Mouse (Mus musculus) adrenal gland (tissue): ENCODE data around the gene Lyrm1.

ENCODE experiments used
- intact Hi-C: fragments of 180-260 bp; cut with DNase I; formaldehyde crosslinking; loops from one replicate; pipeline ENCODE4 v1.15.1; 2025

Gene Lyrm1

GRCm38 (mm10) chr7:119960006-119960405 is 64.3 kb downstream of the Lyrm1 start:
- intact Hi-C loops: no loop called here

- intact Hi-C loops: no loop called here
Measured at GRCm38 (mm10) chr7:119960546-119960945, 64.9 kb downstream of the Lyrm1 start.

- intact Hi-C loops: no loop called here
Measured at GRCm38 (mm10) chr7:119961107-119961506, 65.4 kb downstream of the Lyrm1 start.

- intact Hi-C loops: no loop called here
Measured at GRCm38 (mm10) chr7:119965205-119965604, 69.5 kb downstream of the Lyrm1 start.

GRCm38 (mm10) chr7:119965651-119966395 is 70.2 kb downstream of the Lyrm1 start:
- intact Hi-C loops: no loop called here

GRCm38 (mm10) chr7:119969320-119969719 is 73.7 kb downstream of the Lyrm1 start:
- intact Hi-C loops: no loop called here

GRCm38 (mm10) chr7:119974214-119974613 is 78.6 kb downstream of the Lyrm1 start:
- intact Hi-C loops: no loop called here

GRCm38 (mm10) chr7:119976256-119976655 is 80.6 kb downstream of the Lyrm1 start:
- intact Hi-C loops: no loop called here

GRCm38 (mm10) chr7:119977574-119977973 is 81.9 kb downstream of the Lyrm1 start:
- intact Hi-C loops: no loop called here

GRCm38 (mm10) chr7:119978576-119978975 is 82.9 kb downstream of the Lyrm1 start:
- intact Hi-C loops: no loop called here

- intact Hi-C loops: no loop called here
Measured at GRCm38 (mm10) chr7:119980170-119980569, 84.5 kb downstream of the Lyrm1 start.

- intact Hi-C loops: no loop called here
Measured at GRCm38 (mm10) chr7:119985279-119985912, 89.7 kb downstream of the Lyrm1 start.

- intact Hi-C loops: no loop called here
Measured at GRCm38 (mm10) chr7:119997066-119997465, 101.4 kb downstream of the Lyrm1 start.
